Mouse (Mus musculus): ENCODE measurements around the gene Dnajc22.

GRCm38 (mm10) chr15:99113396-99113975, 20.5 kb downstream of the Dnajc22 start:
- TF ChIP-seq GATA1 (IDR thresholded peaks at IDR 0.05; ENCODE audit: borderline replicate concordance, low read length) (no peak), FLI1 (IDR thresholded peaks at IDR 0.05; ENCODE audit: low read length) (no peak)
